Mouse (Mus musculus) limb, embryonic 14.5 days (tissue): ENCODE measurements around the gene Ankdd1a. TPM values are rescaled to one million over a fixed set of nuclear protein-coding genes. Genes with fewer than 3 reads are reported as not detected.

Experiments
- ATAC-seq: fragments of 200-750 bp; cut with Nextera tagmentation; 2 replicates; pipeline ENCODE4 v1.8.0; 2017; ENCODE audit warnings: low read depth, moderate number of reproducible peaks, moderate TSS enrichment; ENCODE audit not compliant: low FRiP score
- DNase-seq: peaks from one replicate; pipeline ENCODE4 v3.0.0-alpha.2; 2015; ENCODE audit warnings: low spot score
- H3K27ac ChIP-seq: fragments of 300-500 bp; sonication (generic); replicated peaks from 2 replicates; pipeline ENCODE4 v1.5.1; 2014; ENCODE audit warnings: low read depth, mild to moderate bottlenecking, low read length, moderate library complexity, mixed read lengths
- H3K27me3 ChIP-seq: fragments of 300-500 bp; sonication (generic); 2 replicates; pipeline ENCODE4 v1.6.1; 2014; ENCODE audit warnings: low read length, mixed read lengths; ENCODE audit not compliant: control insufficient read depth, insufficient read depth
- H3K36me3 ChIP-seq: fragments of 300-500 bp; sonication (generic); 2 replicates; pipeline ENCODE4 v1.6.1; 2014; ENCODE audit warnings: mild to moderate bottlenecking, low read length, moderate library complexity, mixed read lengths; ENCODE audit not compliant: control insufficient read depth, insufficient read depth
- H3K4me1 ChIP-seq: fragments of 300-500 bp; sonication (generic); 2 replicates; pipeline ENCODE4 v1.6.1; 2014; ENCODE audit warnings: antibody characterized with exemption, low read length, mixed read lengths; ENCODE audit not compliant: control insufficient read depth, insufficient read depth
- H3K4me2 ChIP-seq: fragments of 300-500 bp; sonication (generic); replicated peaks from 2 replicates; pipeline ENCODE4 v1.6.1; 2014; ENCODE audit warnings: low read depth, mild to moderate bottlenecking, low read length, moderate library complexity; ENCODE audit not compliant: severe bottlenecking
- H3K4me3 ChIP-seq: fragments of 300-500 bp; sonication (generic); replicated peaks from 2 replicates; pipeline ENCODE4 v1.5.1; 2014; ENCODE audit warnings: low read length
- H3K9ac ChIP-seq: fragments of 300-500 bp; sonication (generic); 2 replicates; pipeline ENCODE4 v1.6.1; 2014; ENCODE audit warnings: mild to moderate bottlenecking, low read depth, low read length, moderate library complexity; ENCODE audit not compliant: severe bottlenecking
- H3K9me3 ChIP-seq: fragments of 300-500 bp; sonication (generic); 2 replicates; pipeline ENCODE4 v1.6.1; 2016; ENCODE audit warnings: low read length; ENCODE audit not compliant: control insufficient read depth
- POLR2A ChIP-seq: fragments of 200-500 bp; IDR thresholded peaks from 2 replicates; pipeline ENCODE4 v1.8.0; 2012; ENCODE audit warnings: inconsistent platforms, mild to moderate bottlenecking, moderate library complexity, borderline replicate concordance; ENCODE audit not compliant: insufficient read depth, insufficient read length; ENCODE audit errors: extremely low read depth
- WGBS: fragments of 180-500 bp; shearing (Covaris S2); extraction: QIAGEN DNeasy Blood & Tissue Kit; methylation state at CpG from one replicate; pipeline ENCODE4 v1.1.7; 2014; 5-methylcytosine and 5-hydroxymethylcytosine counted together
- polyA plus RNA-seq, 2 experiments: library from polyadenylated mRNA; depleted of rRNA in 1 of 2; stranded (reverse) in 1 of 2; unstranded in 1 of 2; fragments of >200 nt; fragmentation: Nextera tagmentation in 1 of 2; extraction: Ambion mirVana in 1 of 2; gene quantifications; 2 replicates each; pipeline versions ENCODE4 v1.2.1 to v1.2.3; 2012 to 2014

Ankdd1a gene
- polyA plus RNA-seq, 2 experiments: 0.08 TPM; not detected in 1

GRCm38 (mm10) chr9:65555001-65555405 lies 35.0 kb upstream of the Ankdd1a start:
- WGBS: 12% methylated on average over 5 of the region's 5 CpGs
- Histone ChIP-seq H3K27ac (no peak overlapping the region), H3K9me3 (no peaks in the 10 kb centered on the region), H3K36me3 (peaks cover 43% of the 10 kb centered on the region), H3K4me2 (no peak overlapping the region), H3K9ac (no peak overlapping the region), H3K4me1 (peaks cover 27% of the 10 kb centered on the region), H3K4me3 (no peak overlapping the region), H3K27me3 (no peaks in the 10 kb centered on the region)
- ATAC-seq (no peak), DNase-seq (peak; percentile 50)
- TF ChIP-seq POLR2A: no peak

GRCm38 (mm10) chr9:65552711-65553110 lies 32.7 kb upstream of the Ankdd1a start:
- 89% methylated on average over 2 of the region's 2 CpGs for WGBS
- DNase-seq: no peak
- no peak overlapping the region for H3K27ac ChIP-seq
- ATAC-seq: no peak
- peaks cover 31% of the 10 kb centered on the region for H3K4me1 ChIP-seq
- H3K4me3 ChIP-seq: no peak overlapping the region
- no peaks in the 10 kb centered on the region for H3K9me3 ChIP-seq
- no peak overlapping the region for H3K9ac ChIP-seq
- no peak for TF ChIP-seq POLR2A
- no peaks in the 10 kb centered on the region for H3K27me3 ChIP-seq
- peaks cover 29% of the 10 kb centered on the region for H3K36me3 ChIP-seq
- H3K4me2 ChIP-seq: no peak overlapping the region

- no peak for TF ChIP-seq POLR2A
- Histone ChIP-seq H3K27ac (no peak overlapping the region), H3K4me1 (peaks cover 31% of the 10 kb centered on the region), H3K36me3 (peaks cover 23% of the 10 kb centered on the region), H3K4me3 (no peak overlapping the region), H3K9ac (no peak overlapping the region), H3K4me2 (no peak overlapping the region), H3K27me3 (no peaks in the 10 kb centered on the region), H3K9me3 (no peaks in the 10 kb centered on the region)
- WGBS: 90% methylated on average over 5 of the region's 5 CpGs
- DNase-seq (no peak), ATAC-seq (no peak)
Observed at GRCm38 (mm10) chr9:65552141-65552540, 32.1 kb upstream of the Ankdd1a start.

- peak; percentile 80 for DNase-seq
- no peaks in the 10 kb centered on the region for H3K9me3 ChIP-seq
- 0 out of 2 replicates have a peak overlapping the region, but pooled peaks have one; percentile 10 for H3K4me2 ChIP-seq
- ATAC-seq: peak; percentile 89
- H3K4me1 ChIP-seq: peaks cover 31% of the 10 kb centered on the region
- no peaks in the 10 kb centered on the region for H3K27me3 ChIP-seq
- no peak for TF ChIP-seq POLR2A
- peaks cover 12% of the 10 kb centered on the region for H3K36me3 ChIP-seq
- no peak overlapping the region for H3K4me3 ChIP-seq
- 4% methylated on average over 5 of the region's 5 CpGs for WGBS
- H3K27ac ChIP-seq: peak overlapping the region; percentile 90
- H3K9ac ChIP-seq: no peak overlapping the region
Observed at GRCm38 (mm10) chr9:65551035-65551434, 31.0 kb upstream of the Ankdd1a start.

GRCm38 (mm10) chr9:65550079-65550831 lies 30.3 kb upstream of the Ankdd1a start:
- H3K4me2 ChIP-seq: no peak overlapping the region
- H3K9ac ChIP-seq: no peak overlapping the region
- H3K4me1 ChIP-seq: peaks cover 34% of the 10 kb centered on the region
- H3K9me3 ChIP-seq: no peaks in the 10 kb centered on the region
- peak overlapping the region; percentile 90 for H3K27ac ChIP-seq
- H3K27me3 ChIP-seq: no peaks in the 10 kb centered on the region
- H3K36me3 ChIP-seq: peaks cover 5% of the 10 kb centered on the region; the same call in 1 of the 2 replicates
- WGBS: 30% methylated on average over 7 of the region's 7 CpGs
- DNase-seq: no peak
- H3K4me3 ChIP-seq: no peak overlapping the region
- TF ChIP-seq POLR2A: no peak
- ATAC-seq: no peak
